Mouse (Mus musculus) thymus, adult 2 months (tissue): ENCODE data around the gene Baz2b. TPM values are rescaled to one million over a fixed set of nuclear protein-coding genes. Genes with fewer than 3 reads are reported as not detected.

Experiments
- DNase-seq: peaks from one replicate; pipeline ENCODE4 v3.0.0; 2021
- H3K27ac ChIP-seq: fragments of 200-500 bp; 2 replicates; pipeline ENCODE4 v1.5.1; 2012; ENCODE audit warnings: low read length, control low read depth; ENCODE audit not compliant: control insufficient read depth, insufficient read depth
- H3K27me3 ChIP-seq: fragments of 200-500 bp; 2 replicates; pipeline ENCODE4 v1.6.1; 2012; ENCODE audit warnings: mild to moderate bottlenecking, low read length, moderate library complexity, mixed read lengths; ENCODE audit not compliant: control insufficient read depth, insufficient read depth
- H3K36me3 ChIP-seq: fragments of 200-500 bp; 2 replicates; pipeline ENCODE4 v1.6.1; 2012; ENCODE audit warnings: mild to moderate bottlenecking, low read length, moderate library complexity; ENCODE audit not compliant: control insufficient read depth, insufficient read depth
- H3K4me1 ChIP-seq: fragments of 200-500 bp; replicated peaks from 2 replicates; pipeline ENCODE4 v1.6.1; 2012; ENCODE audit warnings: low read length; ENCODE audit not compliant: control insufficient read depth, insufficient read depth
- H3K4me3 ChIP-seq: fragments of 200-500 bp; 2 replicates; pipeline ENCODE4 v1.5.1; 2012; ENCODE audit warnings: mild to moderate bottlenecking, low read length, control low read depth, moderate library complexity; ENCODE audit not compliant: control insufficient read depth, insufficient read depth
- CTCF ChIP-seq: fragments of 200-500 bp; IDR thresholded peaks from 2 replicates; pipeline ENCODE4 v1.5.1; 2012; ENCODE audit warnings: mild to moderate bottlenecking, control low read depth, low read length, moderate library complexity, borderline replicate concordance; ENCODE audit not compliant: control insufficient read depth, poor library complexity, insufficient read depth; ENCODE audit errors: extremely low read depth
- POLR2A ChIP-seq: fragments of 200-500 bp; IDR thresholded peaks from 2 replicates; pipeline ENCODE4 v1.6.1; 2012; ENCODE audit warnings: mild to moderate bottlenecking, low read length, control low read depth, moderate library complexity; ENCODE audit not compliant: control insufficient read depth, poor library complexity, insufficient read depth; ENCODE audit errors: extremely low read depth
- WGBS: fragments of 180-500 bp; shearing (Covaris S2); methylation state at CpG from one replicate; pipeline ENCODE4 v1.1.7; 2018; 5-methylcytosine and 5-hydroxymethylcytosine counted together
- polyA plus RNA-seq: library from polyadenylated mRNA; depleted of rRNA; stranded (reverse); fragments of >200 nt; gene quantifications from 2 replicates; pipeline ENCODE4 v1.2.3, GENCODE M21; 2012; rRNA removed

Gene Baz2b
- 25.9 and 28.0 TPM in 2 replicates for polyA plus RNA-seq

DNA sequence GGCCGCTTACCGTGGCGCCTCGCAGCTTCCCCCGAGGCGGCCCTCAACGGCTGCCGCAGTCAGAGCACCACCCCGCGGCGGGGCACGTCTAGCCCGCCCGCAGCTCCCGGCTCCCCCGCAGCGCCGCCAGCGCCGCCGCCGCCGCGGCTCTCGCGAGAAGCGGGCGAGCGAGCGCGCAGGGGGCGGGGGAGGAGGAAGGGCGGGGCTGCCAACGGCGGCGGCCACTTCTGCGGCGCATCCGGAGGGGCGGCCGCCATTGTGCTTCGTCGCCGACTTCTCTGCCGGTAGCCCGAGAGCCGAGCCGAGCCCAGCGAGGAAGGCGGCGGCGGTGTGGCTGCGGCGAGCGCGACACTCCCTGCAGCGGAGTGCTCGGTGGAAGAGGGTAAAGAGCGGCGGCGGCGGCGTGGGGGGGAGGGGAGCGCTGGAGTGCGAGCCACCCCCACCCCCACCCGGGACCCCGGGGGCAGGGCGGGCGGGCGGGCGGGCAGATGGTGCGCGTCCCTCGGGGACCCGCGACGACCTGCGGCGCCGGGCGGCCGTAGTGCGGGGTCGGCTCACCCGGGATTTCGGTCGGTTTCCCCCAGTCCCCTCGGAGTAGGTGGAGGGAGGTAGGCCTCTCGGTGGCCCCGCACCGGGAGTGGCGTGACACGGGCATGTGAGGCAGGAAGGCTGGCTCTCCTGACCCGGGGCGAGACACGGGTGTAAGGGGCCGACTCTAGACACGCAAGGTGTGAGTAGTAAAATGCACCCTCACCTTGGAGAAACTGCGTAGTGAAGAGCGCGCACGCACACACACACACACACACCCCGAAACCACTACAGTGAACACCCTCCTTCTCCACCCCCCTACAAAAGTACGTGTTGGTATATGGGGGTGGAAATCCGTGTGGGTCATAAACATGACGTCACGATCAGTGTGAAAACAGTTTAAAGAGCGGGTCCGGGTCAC, at the start of gene Baz2b, which contains the start of gene March7:
Gene Baz2b, minus strand, starts transcription at position 137 of the 949 bp plus-strand sequence.
Gene March7, plus strand, starts transcription at position 185 of the 949 bp plus-strand sequence.
- TF ChIP-seq POLR2A, result peak; percentile 91
- TF ChIP-seq CTCF, result 0 out of 2 replicates have a peak, but pooled peaks have one; percentile 35
- Histone ChIP-seq H3K36me3 (peaks cover 8% of the 10 kb centered on the region; the same call in 1 of the 2 replicates), H3K27me3 (no peaks in the 10 kb centered on the region), H3K27ac (peak within 1 kb of the TSS; percentile 20; the same call in 1 of the 2 replicates), H3K4me3 (peak within 1 kb of the TSS; percentile 73), H3K4me1 (peaks cover 7% of the 10 kb centered on the region)
- 3% methylated on average over 104 of the region's 109 CpGs for WGBS
- DNase-seq, result peak; percentile 89

- TF ChIP-seq CTCF (no peak), POLR2A (no peak)
- Histone ChIP-seq H3K27ac (no peak overlapping the region), H3K36me3 (no peaks in the 10 kb centered on the region), H3K27me3 (no peaks in the 10 kb centered on the region), H3K4me3 (no peak overlapping the region), H3K4me1 (no peaks in the 10 kb centered on the region)
- 98% methylated on average over 5 of the region's 5 CpGs for WGBS
- DNase-seq, result no peak
Measured at GRCm38 (mm10) chr2:60259186-60259585, 49.5 kb upstream of the Baz2b start.

DNA sequence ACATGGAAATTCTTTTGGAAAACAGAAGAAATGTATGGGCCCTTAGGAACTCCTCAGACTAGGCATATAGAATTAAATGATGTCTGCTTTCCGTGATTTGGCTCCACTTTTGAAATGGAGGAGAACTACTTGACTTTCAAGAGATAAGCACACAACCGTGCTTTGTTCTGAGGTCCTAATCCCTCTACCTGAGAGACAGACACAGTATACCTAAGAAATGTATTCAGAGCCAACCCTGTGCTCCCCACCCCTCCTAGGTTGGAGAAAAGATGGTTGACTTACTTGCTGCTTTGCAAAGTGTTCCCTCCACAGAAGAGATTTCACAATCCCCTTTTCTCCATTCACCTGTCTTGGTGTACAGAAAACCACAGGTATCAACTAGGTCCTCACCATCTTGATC, 47.1 kb upstream of the Baz2b start:
- no peaks in the 10 kb centered on the region for H3K27me3 ChIP-seq
- H3K4me1 ChIP-seq, result no peaks in the 10 kb centered on the region
- no peak overlapping the region for H3K27ac ChIP-seq
- no peak for TF ChIP-seq CTCF
- WGBS, result 87% methylated on average over 2 of the region's 2 CpGs
- H3K4me3 ChIP-seq, result no peak overlapping the region
- no peak for DNase-seq
- no peaks in the 10 kb centered on the region for H3K36me3 ChIP-seq

DNA sequence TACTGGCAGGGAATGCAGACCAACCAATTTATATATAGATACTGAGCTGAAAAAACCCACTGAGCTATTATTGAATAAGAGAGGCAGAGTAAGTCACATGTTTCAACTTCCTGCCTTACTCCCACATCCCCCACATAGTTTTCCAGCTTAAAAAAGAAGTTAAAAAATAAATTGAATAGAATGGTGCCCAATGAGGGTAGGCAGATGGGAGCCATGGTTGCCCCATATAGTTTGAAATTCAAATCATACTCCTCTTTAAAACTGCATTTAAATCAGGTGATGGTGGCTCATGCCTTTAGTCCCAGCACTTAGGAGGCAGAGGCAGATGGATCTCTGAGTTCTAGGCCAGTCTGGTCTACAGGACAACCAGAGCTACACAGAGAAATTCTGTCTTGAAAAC, 43.9 kb upstream of the Baz2b start:
- H3K36me3 ChIP-seq, result peaks cover 20% of the 10 kb centered on the region

GRCm38 (mm10) chr2:60252782-60253181, 43.1 kb upstream of the Baz2b start:
- no peak for TF ChIP-seq CTCF
- TF ChIP-seq POLR2A, result no peak
- Histone ChIP-seq H3K4me3 (no peak overlapping the region), H3K27me3 (no peaks in the 10 kb centered on the region), H3K36me3 (peaks cover 20% of the 10 kb centered on the region), H3K27ac (no peak overlapping the region), H3K4me1 (no peaks in the 10 kb centered on the region)
- no peak for DNase-seq
- WGBS, result 98% methylated on average over 4 of the region's 4 CpGs

More for the DNA sequence above, 43.9 kb upstream of the Baz2b start:
- DNase-seq, result no peak
- TF ChIP-seq POLR2A (no peak), CTCF (no peak)
- Histone ChIP-seq H3K4me3 (no peak overlapping the region), H3K4me1 (no peaks in the 10 kb centered on the region), H3K27ac (no peak overlapping the region), H3K27me3 (no peaks in the 10 kb centered on the region)

GRCm38 (mm10) chr2:60234506-60234905, 24.9 kb upstream of the Baz2b start:
- H3K36me3 ChIP-seq, result peaks cover 94% of the 10 kb centered on the region
- no peak overlapping the region for H3K4me3 ChIP-seq
- no peak for TF ChIP-seq POLR2A
- WGBS, result 92% methylated on average over 7 of the region's 7 CpGs
- DNase-seq, result no peak
- no peaks in the 10 kb centered on the region for H3K27me3 ChIP-seq
- no peaks in the 10 kb centered on the region for H3K4me1 ChIP-seq
- no peak overlapping the region for H3K27ac ChIP-seq
